Mouse (Mus musculus): ENCODE measurements around the gene Spry2.

GRCm38 (mm10) chr14:105905935-105906334, 9.3 kb upstream of the Spry2 start:
- TF ChIP-seq ZC3H11A (IDR thresholded peaks at IDR 0.05; ENCODE audit: borderline replicate concordance, low read depth, low read length) (no peak), CHD2 (IDR thresholded peaks at IDR 0.05; ENCODE audit: low read depth, low read length) (no peak)

Data from ES-E14 (cell line).